Mouse (Mus musculus) thymus, adult 2 months (tissue): Measurements from ENCODE around the gene Vhl. TPM values are rescaled to one million over a fixed set of nuclear protein-coding genes. Genes with fewer than 3 reads are reported as not detected.

Source experiments
- DNase-seq: peaks from one replicate; pipeline ENCODE4 v3.0.0; 2021
- H3K27ac ChIP-seq: fragments of 200-500 bp; 2 replicates; pipeline ENCODE4 v1.5.1; 2012; ENCODE audit warnings: low read length, control low read depth; ENCODE audit not compliant: control insufficient read depth, insufficient read depth
- H3K27me3 ChIP-seq: fragments of 200-500 bp; 2 replicates; pipeline ENCODE4 v1.6.1; 2012; ENCODE audit warnings: mild to moderate bottlenecking, low read length, moderate library complexity, mixed read lengths; ENCODE audit not compliant: control insufficient read depth, insufficient read depth
- H3K36me3 ChIP-seq: fragments of 200-500 bp; 2 replicates; pipeline ENCODE4 v1.6.1; 2012; ENCODE audit warnings: mild to moderate bottlenecking, low read length, moderate library complexity; ENCODE audit not compliant: control insufficient read depth, insufficient read depth
- H3K4me1 ChIP-seq: fragments of 200-500 bp; replicated peaks from 2 replicates; pipeline ENCODE4 v1.6.1; 2012; ENCODE audit warnings: low read length; ENCODE audit not compliant: control insufficient read depth, insufficient read depth
- H3K4me3 ChIP-seq: fragments of 200-500 bp; 2 replicates; pipeline ENCODE4 v1.5.1; 2012; ENCODE audit warnings: mild to moderate bottlenecking, low read length, control low read depth, moderate library complexity; ENCODE audit not compliant: control insufficient read depth, insufficient read depth
- CTCF ChIP-seq: fragments of 200-500 bp; IDR thresholded peaks from 2 replicates; pipeline ENCODE4 v1.5.1; 2012; ENCODE audit warnings: mild to moderate bottlenecking, control low read depth, low read length, moderate library complexity, borderline replicate concordance; ENCODE audit not compliant: control insufficient read depth, poor library complexity, insufficient read depth; ENCODE audit errors: extremely low read depth
- POLR2A ChIP-seq: fragments of 200-500 bp; IDR thresholded peaks from 2 replicates; pipeline ENCODE4 v1.6.1; 2012; ENCODE audit warnings: mild to moderate bottlenecking, low read length, control low read depth, moderate library complexity; ENCODE audit not compliant: control insufficient read depth, poor library complexity, insufficient read depth; ENCODE audit errors: extremely low read depth
- WGBS: fragments of 180-500 bp; shearing (Covaris S2); methylation state at CpG from one replicate; pipeline ENCODE4 v1.1.7; 2018; 5-methylcytosine and 5-hydroxymethylcytosine counted together
- polyA plus RNA-seq: library from polyadenylated mRNA; depleted of rRNA; stranded (reverse); fragments of >200 nt; gene quantifications from 2 replicates; pipeline ENCODE4 v1.2.3, GENCODE M21; 2012; rRNA removed

Gene Vhl
- 33.5 and 37.9 TPM in 2 replicates for polyA plus RNA-seq

- no peak within 1 kb of the TSS for H3K27ac ChIP-seq
- H3K36me3 ChIP-seq: peaks cover 7% of the 10 kb centered on the region
- TF ChIP-seq CTCF: no peak
- TF ChIP-seq POLR2A: no peak
- H3K4me3 ChIP-seq: peak within 1 kb of the TSS; percentile 76
- WGBS: 1% methylated on average over 74 of the region's 76 CpGs
- peaks cover 10% of the 10 kb centered on the region for H3K4me1 ChIP-seq
- peak; percentile 85 for DNase-seq
- no peaks in the 10 kb centered on the region for H3K27me3 ChIP-seq
Observed at GRCm38 (mm10) chr6:113623941-113624751, at the start of gene Vhl. Gene Vhl, plus strand, starts transcription at chr6:113623959.

DNA sequence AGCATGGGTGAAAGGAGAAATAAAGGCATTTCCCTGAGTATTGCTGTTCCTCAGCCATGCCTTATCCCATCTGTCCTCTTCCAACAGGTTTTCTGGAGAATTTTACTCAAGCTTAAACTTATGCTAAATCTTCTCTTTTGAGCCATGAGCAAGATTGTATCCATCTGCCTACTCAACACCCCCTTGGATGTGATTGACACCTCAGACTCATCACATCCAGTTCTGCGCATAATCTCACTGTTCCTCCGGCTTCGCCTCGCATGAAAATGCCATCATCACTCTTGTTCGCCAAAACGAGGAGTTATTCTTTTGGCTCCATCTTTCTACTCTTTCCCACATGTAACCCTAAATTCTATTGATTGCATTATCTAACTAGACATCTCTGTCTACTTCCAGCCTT, 47.7 kb upstream of the Vhl start:
- H3K4me1 ChIP-seq: no peaks in the 10 kb centered on the region
- H3K27me3 ChIP-seq: no peaks in the 10 kb centered on the region
- no peak overlapping the region for H3K27ac ChIP-seq
- H3K4me3 ChIP-seq: no peak overlapping the region
- DNase-seq: no peak
- TF ChIP-seq CTCF: no peak
- H3K36me3 ChIP-seq: peaks cover 5% of the 10 kb centered on the region; the same call in 1 of the 2 replicates
- 98% methylated on average over 6 of the region's 6 CpGs for WGBS

GRCm38 (mm10) chr6:113579306-113579705, 44.5 kb upstream of the Vhl start:
- TF ChIP-seq CTCF (no peak), POLR2A (no peak)
- Histone ChIP-seq H3K4me1 (no peaks in the 10 kb centered on the region), H3K27ac (no peak overlapping the region), H3K27me3 (no peaks in the 10 kb centered on the region), H3K4me3 (no peak overlapping the region), H3K36me3 (no peaks in the 10 kb centered on the region; the same call in 1 of the 2 replicates)
- 97% methylated on average over 3 of the region's 3 CpGs for WGBS
- no peak for DNase-seq

DNA sequence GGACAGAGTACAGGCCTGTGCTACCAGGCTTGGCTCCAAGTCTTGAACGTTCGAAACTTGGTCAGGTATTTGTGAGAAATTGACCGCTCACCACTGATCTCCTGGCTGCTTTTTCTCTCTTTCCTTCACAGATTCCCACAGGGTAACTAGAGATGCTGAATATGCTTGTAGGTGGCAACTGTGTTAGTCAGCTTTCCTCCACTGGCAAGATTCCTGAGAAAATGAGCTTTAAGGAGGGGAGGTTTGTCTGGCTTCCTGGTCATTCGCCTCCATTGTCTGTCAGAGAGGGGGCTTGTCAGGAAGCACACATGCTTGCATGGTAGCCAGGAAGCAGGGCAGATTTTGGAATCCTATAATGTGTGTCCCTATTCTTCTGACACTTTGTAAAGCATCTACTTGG, 40.7 kb upstream of the Vhl start:
- Histone ChIP-seq H3K4me3 (no peak overlapping the region), H3K36me3 (no peaks in the 10 kb centered on the region; the same call in 1 of the 2 replicates), H3K4me1 (no peaks in the 10 kb centered on the region), H3K27me3 (no peaks in the 10 kb centered on the region), H3K27ac (no peak overlapping the region)
- WGBS: 94% methylated on average over 4 of the region's 4 CpGs
- TF ChIP-seq CTCF (no peak), POLR2A (no peak)
- DNase-seq: no peak

DNA sequence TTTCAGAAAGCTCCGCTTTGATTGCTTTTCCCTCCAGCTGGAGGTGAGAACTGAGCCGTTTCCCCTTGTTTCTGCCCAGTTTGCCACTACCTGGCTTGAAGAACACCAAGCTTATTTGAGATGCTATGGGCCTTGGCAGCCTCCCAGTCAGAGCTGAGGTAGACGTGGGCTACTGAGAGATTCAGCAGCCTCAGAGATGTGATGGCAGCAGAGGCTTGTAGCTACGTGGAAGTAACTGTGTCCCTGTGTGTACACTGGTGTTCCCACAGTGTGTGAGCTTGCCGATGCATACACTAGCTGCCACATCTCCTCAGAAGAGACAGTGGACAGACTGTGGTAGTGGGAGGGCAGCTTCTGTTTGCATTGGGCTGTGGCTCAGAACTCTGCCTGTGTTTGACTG, 38.7 kb upstream of the Vhl start:
- Histone ChIP-seq H3K27me3 (no peaks in the 10 kb centered on the region), H3K27ac (no peak overlapping the region), H3K36me3 (no peaks in the 10 kb centered on the region; the same call in 1 of the 2 replicates), H3K4me1 (no peaks in the 10 kb centered on the region), H3K4me3 (no peak overlapping the region)
- no peak for TF ChIP-seq POLR2A
- TF ChIP-seq CTCF: no peak
- WGBS: 93% methylated on average over 5 of the region's 5 CpGs
- DNase-seq: no peak

- H3K36me3 ChIP-seq: peaks cover 3% of the 10 kb centered on the region; the same call in 1 of the 2 replicates
- DNase-seq: no peak
- H3K27ac ChIP-seq: no peak overlapping the region
- 92% methylated on average over 5 of the region's 5 CpGs for WGBS
- H3K4me1 ChIP-seq: no peaks in the 10 kb centered on the region
- H3K27me3 ChIP-seq: no peaks in the 10 kb centered on the region
- TF ChIP-seq CTCF (no peak), POLR2A (no peak)
- no peak overlapping the region for H3K4me3 ChIP-seq
Observed at GRCm38 (mm10) chr6:113586466-113587183, 37.1 kb upstream of the Vhl start.
